Mouse (Mus musculus) R1 (cell line): ENCODE measurements at regions not wholly inside any gene's neighbourhood (a gene's known extent, or its start where the extent isn't known, plus 50 kb on each side); places are given as distances from the start of the nearest gene placed in this dataset.
A peak's percentile ranks its signal among the peaks of the same experiment; 100 is the strongest.

ENCODE experiments used
- DNase-seq: peaks from one replicate; pipeline ENCODE4 v3.0.0-alpha.2; 2018; ENCODE audit warnings: low read depth, low spot score

GRCm38 (mm10) chr6:31082613-31083470, 124.0 kb upstream of the Klf14 start:
- DNase-seq: no peak

GRCm38 (mm10) chr6:31083701-31084100, 124.8 kb upstream of the Klf14 start:
- DNase-seq: no peak

- no peak for DNase-seq
These were observed 126.3 kb upstream of the Klf14 start for GRCm38 (mm10) chr6:31085063-31085759.

- no peak for DNase-seq
These were observed 126.9 kb upstream of the Klf14 start for GRCm38 (mm10) chr6:31085760-31086108.

- DNase-seq: no peak
These were observed 127.4 kb upstream of the Klf14 start for GRCm38 (mm10) chr6:31086283-31086682.

GRCm38 (mm10) chr6:31086798-31087360, 128.0 kb upstream of the Klf14 start:
- no peak for DNase-seq

DNA sequence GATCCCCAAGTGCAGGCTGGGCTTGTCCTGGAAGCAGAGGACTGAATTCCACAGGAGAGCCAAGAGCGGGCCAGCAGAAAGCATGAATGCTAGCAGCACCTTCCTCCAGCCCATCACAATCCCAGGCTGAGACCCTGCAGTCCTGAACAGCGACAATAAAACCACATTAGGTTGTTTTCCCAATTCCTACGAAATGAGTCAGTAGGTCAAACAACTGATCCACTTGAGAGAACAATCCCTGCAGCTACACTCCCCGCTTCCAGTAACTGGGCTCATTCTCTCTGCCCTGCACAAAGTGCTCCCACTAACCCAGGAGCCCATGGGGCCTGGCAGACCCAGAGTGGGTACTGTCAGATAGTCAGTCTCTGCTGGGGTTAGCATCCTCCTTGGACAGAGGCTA, 128.6 kb upstream of the Klf14 start:
- no peak for DNase-seq

DNA sequence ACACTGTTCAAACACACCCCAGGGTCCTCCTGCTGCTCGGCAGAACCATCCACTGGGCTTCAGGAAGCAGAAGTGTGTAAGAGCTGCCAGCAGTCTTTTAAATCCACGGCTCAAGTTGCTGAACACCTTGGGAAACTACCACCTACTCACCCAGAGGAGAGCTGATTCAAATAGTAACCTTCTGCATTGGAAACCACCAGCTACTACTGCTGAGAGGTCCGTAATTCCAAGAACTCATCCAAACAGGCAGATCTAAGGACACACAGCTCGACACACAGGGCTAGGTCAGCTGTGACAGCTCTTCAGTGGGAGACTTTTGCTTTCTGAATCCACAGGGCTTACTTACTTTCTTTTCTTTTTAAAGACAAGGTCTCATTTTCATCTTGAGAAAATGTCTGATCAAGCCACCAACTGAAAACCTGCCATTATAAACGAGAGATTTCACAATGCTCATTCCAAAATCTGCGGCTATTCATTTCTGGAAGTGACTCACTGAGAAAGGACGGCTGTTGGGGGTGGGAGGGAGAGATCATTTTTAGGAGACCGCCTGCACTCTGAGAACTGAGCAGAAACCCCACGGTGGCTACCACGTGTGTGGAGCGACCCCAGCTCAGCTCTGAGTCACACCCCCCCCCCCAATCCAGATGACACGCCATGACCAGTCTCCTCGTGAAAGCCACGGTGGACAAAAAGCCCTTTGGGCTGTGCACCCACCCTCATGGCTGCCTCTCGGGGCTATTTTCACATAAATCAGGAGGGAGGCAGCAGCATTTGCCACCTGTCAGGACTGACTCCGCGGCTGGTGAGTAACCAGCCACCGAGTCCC, 129.5 kb upstream of the Klf14 start:
- DNase-seq: no peak

DNA sequence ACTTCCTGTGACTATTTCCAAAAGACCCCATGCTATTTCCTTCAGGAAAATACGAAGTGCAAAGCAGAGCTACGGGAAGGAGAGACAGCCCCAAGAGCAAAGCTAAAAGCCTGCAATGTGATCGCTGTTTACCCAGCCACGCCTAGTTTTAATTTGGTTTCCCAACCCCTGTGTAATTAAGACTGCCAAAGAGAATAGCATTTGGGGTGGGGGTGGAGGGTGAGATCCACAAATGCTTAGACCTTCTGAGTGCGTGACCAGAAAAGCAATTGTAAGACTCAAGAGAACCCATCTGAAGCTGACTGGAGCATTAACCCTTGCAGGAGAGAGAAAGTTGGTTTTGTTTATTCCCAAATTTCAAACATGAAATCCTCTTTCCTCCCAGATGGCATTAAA, 130.1 kb upstream of the Klf14 start:
- no peak for DNase-seq

- no peak for DNase-seq
These were observed 131.4 kb upstream of the Klf14 start for GRCm38 (mm10) chr6:31090288-31090687.

DNA sequence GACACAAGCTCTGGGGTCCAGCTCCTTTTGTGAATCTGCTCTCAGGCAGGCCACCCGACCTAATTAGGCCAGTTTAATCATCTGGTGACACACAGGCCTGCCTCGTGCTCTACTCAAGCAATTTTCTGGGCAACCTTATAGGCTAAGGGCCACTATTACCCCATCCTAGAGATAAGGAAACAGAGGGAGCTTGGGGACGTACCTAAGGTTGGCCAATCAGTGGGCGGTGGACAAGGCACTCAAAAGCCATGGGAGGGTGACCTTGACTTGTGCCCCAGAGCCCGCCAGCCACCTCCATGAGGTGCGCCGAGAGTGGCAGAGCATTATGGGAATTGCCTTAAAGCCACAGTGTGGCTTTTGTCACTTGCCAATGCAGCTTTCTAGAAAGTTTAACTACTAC, 131.9 kb upstream of the Klf14 start:
- DNase-seq: no peak

DNA sequence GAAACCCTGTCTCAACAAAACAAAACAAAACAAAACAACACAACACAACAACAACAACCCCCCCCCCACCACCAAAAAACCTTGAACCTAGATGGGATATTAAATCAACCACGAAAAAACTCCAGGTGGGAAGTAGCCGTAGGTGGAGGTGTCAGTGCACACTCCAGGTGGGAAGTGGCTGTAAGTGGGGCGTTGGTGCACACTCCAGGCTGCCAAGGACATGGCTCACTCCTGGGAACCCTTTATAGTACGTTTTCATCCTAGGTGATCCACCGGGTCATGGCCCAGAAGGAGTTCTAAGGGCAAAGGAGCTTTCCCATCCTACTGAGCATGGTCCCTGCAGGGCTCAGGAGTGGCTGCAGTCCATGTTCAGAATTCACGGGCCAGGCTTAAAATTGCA, 133.4 kb upstream of the Klf14 start:
- no peak for DNase-seq

- no peak for DNase-seq
These were observed 133.9 kb upstream of the Klf14 start for GRCm38 (mm10) chr6:31092760-31093159.

- DNase-seq: peak; percentile 47
These were observed 137.3 kb upstream of the Klf14 start for GRCm38 (mm10) chr6:31095943-31096714.

- DNase-seq: no peak
These were observed 137.9 kb upstream of the Klf14 start for GRCm38 (mm10) chr6:31096787-31097186.

DNA sequence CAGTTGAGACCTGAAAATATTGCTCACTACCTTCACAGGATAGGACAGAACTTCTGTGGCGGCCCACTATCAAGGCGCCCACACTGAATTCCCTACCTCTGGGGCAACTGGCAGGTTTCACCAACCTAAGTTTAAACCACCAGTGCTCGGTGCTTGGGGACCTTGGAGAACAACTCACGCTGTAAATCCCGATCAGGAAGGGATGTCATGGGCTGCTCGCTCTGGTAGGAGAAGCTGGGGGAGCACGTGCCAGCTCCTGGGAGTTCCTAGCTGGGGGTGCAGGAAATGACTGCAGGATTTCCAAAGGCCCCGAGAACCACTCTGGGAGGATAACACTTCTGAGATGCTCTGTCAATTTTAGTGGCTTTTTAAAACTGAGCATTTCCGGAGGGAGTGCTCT, 138.4 kb upstream of the Klf14 start:
- DNase-seq: no peak

- no peak for DNase-seq
These were observed 139.2 kb upstream of the Klf14 start for GRCm38 (mm10) chr6:31098106-31098505.

DNA sequence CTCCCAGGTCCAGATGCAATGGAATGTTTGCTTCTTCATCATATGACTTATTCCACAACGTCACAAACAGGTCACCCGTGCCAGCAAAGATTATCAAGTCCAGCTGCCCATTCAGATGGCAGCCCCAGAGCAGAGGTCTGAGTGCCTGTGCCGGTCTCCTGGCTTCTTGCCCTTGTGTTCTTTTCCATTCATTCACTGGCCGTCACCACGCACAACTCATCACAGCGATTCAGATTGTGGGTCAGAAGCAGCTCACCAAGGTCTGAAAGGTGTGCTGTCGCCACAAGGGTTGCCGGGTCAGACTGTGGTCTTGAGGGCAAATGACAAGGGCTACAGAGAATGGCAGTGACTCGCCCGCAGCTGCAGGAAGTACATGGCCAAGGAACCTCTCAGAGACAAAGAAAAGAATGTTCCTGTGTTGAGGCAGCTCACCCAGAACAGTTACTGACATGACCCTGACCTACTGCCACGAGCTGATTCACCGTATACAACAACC, 141.3 kb upstream of the Klf14 start:
- no peak for DNase-seq

DNA sequence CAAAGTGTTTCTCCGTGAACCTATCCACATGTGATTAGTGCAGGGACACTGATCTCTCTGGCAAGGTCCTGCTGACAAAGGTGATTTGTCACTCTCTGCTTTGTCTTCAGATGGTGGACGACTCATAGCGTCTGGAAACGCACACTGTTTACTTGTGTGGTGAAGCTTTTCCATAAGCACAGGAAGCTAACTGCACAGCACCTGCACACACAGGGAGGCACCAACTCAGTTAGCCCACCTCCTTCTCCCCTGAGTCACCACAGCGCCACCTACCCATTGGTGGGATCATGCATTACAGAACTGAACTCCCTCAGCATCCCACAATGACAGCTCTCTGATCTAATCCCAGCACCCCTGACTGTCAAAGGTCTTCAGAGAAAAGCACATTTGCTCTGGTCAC, 141.9 kb upstream of the Klf14 start:
- DNase-seq: peak; percentile 65

DNA sequence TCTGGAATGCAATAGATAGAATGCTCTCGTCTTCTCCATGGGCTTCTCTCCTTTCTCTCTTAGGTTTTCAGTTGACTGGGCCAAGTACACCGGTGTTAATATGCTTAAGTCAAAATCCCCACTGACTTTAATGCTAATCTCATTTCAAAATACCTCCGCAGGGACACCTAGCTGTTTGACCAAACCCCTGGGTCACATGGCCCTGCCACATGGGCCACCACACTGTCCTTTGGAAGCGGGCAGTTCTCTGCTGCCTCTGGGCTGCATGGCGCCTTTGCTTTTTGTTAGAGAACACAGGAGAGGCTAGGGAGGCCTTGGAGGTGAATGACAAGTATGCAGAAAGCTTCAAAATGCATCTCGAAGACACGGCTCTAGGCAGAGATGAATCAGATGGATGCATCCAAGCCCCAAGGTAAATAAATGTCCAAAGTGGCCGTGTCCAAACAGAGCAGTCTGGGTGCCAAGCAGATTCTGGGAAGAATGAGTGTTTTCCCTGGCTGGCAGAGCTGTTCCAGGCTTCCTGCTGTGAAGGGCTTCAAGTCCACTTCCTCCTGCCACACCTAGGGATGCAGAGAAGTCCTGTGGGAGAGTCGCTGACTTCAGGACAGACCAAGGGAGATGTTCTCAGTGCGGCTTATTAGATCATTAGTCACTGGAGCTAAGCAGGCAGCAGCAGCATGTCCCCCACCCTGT, 147.4 kb upstream of the Klf14 start:
- no peak for DNase-seq
